Mouse (Mus musculus) megakaryocyte, embryonic 14.5 days (primary cell): ENCODE results near the gene Slc10a1.

ENCODE experiments used
- FLI1 ChIP-seq: IDR thresholded peaks from 2 replicates; pipeline ENCODE4 v1.6.1; 2012; ENCODE audit warnings: low read length, inconsistent platforms, mixed read lengths
- GATA1 ChIP-seq: IDR thresholded peaks from 3 replicates; pipeline ENCODE4 v1.6.1; 2012; ENCODE audit warnings: mixed read lengths, low read length, inconsistent platforms, borderline replicate concordance

DNA sequence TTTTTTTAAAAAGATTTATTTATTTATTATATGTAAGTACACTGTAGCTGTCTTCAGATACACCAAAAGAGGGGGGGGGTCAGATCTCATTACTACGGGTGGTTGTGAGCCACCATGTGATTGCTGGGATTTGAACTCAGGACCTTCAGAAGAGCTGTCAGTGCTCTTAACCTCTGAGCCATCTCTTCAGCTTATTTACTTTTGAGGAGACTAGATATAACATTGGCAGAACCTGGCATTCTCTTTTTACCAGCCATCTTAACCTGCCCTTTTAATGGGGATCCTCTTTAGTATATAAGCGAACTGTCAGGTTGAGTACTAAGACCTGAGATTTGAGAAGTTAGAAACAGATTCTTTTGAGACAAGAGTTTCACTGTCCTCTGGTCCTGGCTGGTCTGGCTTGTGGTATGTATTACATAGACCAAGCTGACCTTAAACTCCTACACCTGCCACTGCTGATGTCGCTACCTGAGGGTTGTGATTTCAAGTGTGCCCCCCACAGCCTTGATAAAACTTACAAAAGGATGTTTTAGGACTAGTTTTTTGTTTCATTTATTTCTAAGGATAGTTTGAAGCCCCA lies 16.8 kb downstream of the Slc10a1 start:
- TF ChIP-seq GATA1 (no peak), FLI1 (no peak)
